Mouse (Mus musculus) gastrocnemius, postnatal 10 days (tissue): ENCODE results near the gene Higd1c. TPM values are rescaled to one million over a fixed set of nuclear protein-coding genes. Genes with fewer than 3 reads are reported as not detected.
"Not testable (repeated sequence)": the region's sequence is repeated elsewhere in the genome, so short reads cannot be mapped to it uniquely, and the experiment has no call there.

ENCODE experiments used
- DNase-seq: peaks from one replicate; pipeline ENCODE4 v3.0.0; 2021; ENCODE audit warnings: mixed read lengths
- total RNA-seq, 2 experiments: library from RNA; stranded (reverse); gene quantifications; 2 replicates each; pipeline ENCODE4 v1.2.3; 2021

The Higd1c gene
- total RNA-seq, 2 experiments from 2014 or later: not detected

- DNase-seq: no peak
Measured at GRCm38 (mm10) chr15:100410918-100411672, 46.8 kb downstream of the Higd1c start.

- no peak for DNase-seq
Measured at GRCm38 (mm10) chr15:100411731-100412130, 47.4 kb downstream of the Higd1c start.

- no peak for DNase-seq
Measured at GRCm38 (mm10) chr15:100413306-100413705, 49.0 kb downstream of the Higd1c start.

- no peak for DNase-seq
Measured at GRCm38 (mm10) chr15:100414011-100414410, 49.7 kb downstream of the Higd1c start.

- DNase-seq: no peak
Measured at GRCm38 (mm10) chr15:100414942-100415341, 50.6 kb downstream of the Higd1c start.

- no peak for DNase-seq
Measured at GRCm38 (mm10) chr15:100415684-100416083, 51.3 kb downstream of the Higd1c start.

GRCm38 (mm10) chr15:100417854-100418450, 53.6 kb downstream of the Higd1c start:
- DNase-seq: no peak

- DNase-seq: no peak
Measured at GRCm38 (mm10) chr15:100419311-100419710, 55.0 kb downstream of the Higd1c start.

- no peak for DNase-seq
Measured at GRCm38 (mm10) chr15:100419901-100420745, 55.8 kb downstream of the Higd1c start.

- DNase-seq: no peak
Measured at GRCm38 (mm10) chr15:100421059-100421757, 56.9 kb downstream of the Higd1c start.

- not testable (repeated sequence) for DNase-seq
Measured at GRCm38 (mm10) chr15:100421758-100422197, 57.4 kb downstream of the Higd1c start, which contains the start of gene Gm5475. Gene Gm5475 (plus strand): TSS chr15:100422147.

GRCm38 (mm10) chr15:100422476-100422875, 58.1 kb downstream of the Higd1c start:
- no peak for DNase-seq

- peak; percentile 96 for DNase-seq
Measured at GRCm38 (mm10) chr15:100422899-100423860, 58.8 kb downstream of the Higd1c start.

GRCm38 (mm10) chr15:100423916-100424315, 59.6 kb downstream of the Higd1c start:
- no peak for DNase-seq

GRCm38 (mm10) chr15:100424396-100425122, 60.2 kb downstream of the Higd1c start, which contains the start of gene Slc11a2:
Gene Slc11a2 (minus strand): TSS chr15:100425072.
- DNase-seq: no peak

- DNase-seq: no peak
Measured at GRCm38 (mm10) chr15:100428296-100428905, 64.1 kb downstream of the Higd1c start.

- DNase-seq: no peak
Measured at GRCm38 (mm10) chr15:100429959-100430565, 65.7 kb downstream of the Higd1c start.

- DNase-seq: no peak
Measured at GRCm38 (mm10) chr15:100433234-100433633, 68.9 kb downstream of the Higd1c start.
